Mouse (Mus musculus): Measurements from ENCODE around the gene Svs5.

- TF ChIP-seq CTCF (IDR thresholded peaks at IDR 0.05; ENCODE audit: low read depth, low read length) (no peak), POLR2AphosphoS5 (IDR thresholded peaks at IDR 0.05; ENCODE audit: insufficient replicate concordance, low read depth, low read length) (no peak), GATA1 (IDR thresholded peaks at IDR 0.05; ENCODE audit: borderline replicate concordance, low read length) (no peak), TAL1 (conservative IDR thresholded peaks at IDR 0.05; ENCODE audit: low read depth, low read length) (no peak)
Observed at GRCm38 (mm10) chr2:164359668-164360067, 27.1 kb downstream of the Svs5 start.

Data from G1E (cell line).